Mouse (Mus musculus): ENCODE results near the gene Hmcn1.

GRCm38 (mm10) chr1:150706502-150706901 is 286.7 kb downstream of the Hmcn1 start:
- TF ChIP-seq CTCF (IDR thresholded peaks at IDR 0.05; ENCODE audit: control insufficient read depth, insufficient read depth, low read length) (no peak), POLR2A (IDR thresholded peaks at IDR 0.05; ENCODE audit: borderline replicate concordance, control insufficient read depth, low read depth, low read length) (no peak)
